Mouse (Mus musculus): ENCODE results near the gene Myoz1.
"Not testable (repeated sequence)": the region's sequence is repeated elsewhere in the genome, so short reads cannot be mapped to it uniquely, and the experiment has no call there.

Myoz1 gene

GRCm38 (mm10) chr14:20656361-20656760 lies at the start of gene Myoz1:
TSS of gene Myoz1 (minus strand) at chr14:20656540.
- in situ Hi-C loops (cut with MboI, MseI), result loop anchor here (10.0 kb wide), 1 partner anchor 172 kb away; the partner anchor contains the start of gene Anxa7

- in situ Hi-C loops (cut with MboI, MseI), result not testable (repeated sequence)
Observed at GRCm38 (mm10) chr14:20703461-20703860, 47.1 kb upstream of the Myoz1 start.

GRCm38 (mm10) chr14:20702741-20703381 lies 46.5 kb upstream of the Myoz1 start, which contains the start of gene Chchd1:
TSS of gene Chchd1 (plus strand) at chr14:20703006.
- in situ Hi-C loops (cut with MboI, MseI), result no loop called here

GRCm38 (mm10) chr14:20702096-20702740 lies 45.9 kb upstream of the Myoz1 start:
- in situ Hi-C loops (cut with MboI, MseI), result no loop called here

GRCm38 (mm10) chr14:20701554-20701953 lies 45.2 kb upstream of the Myoz1 start:
- in situ Hi-C loops (cut with MboI, MseI), result no loop called here

- in situ Hi-C loops (cut with MboI, MseI), result no loop called here
Observed at GRCm38 (mm10) chr14:20700362-20700761, 44.0 kb upstream of the Myoz1 start.

GRCm38 (mm10) chr14:20698515-20698914 lies 42.2 kb upstream of the Myoz1 start:
- in situ Hi-C loops (cut with MboI, MseI), result no loop called here

- in situ Hi-C loops (cut with MboI, MseI), result no loop called here
Observed at GRCm38 (mm10) chr14:20696986-20697385, 40.6 kb upstream of the Myoz1 start.

GRCm38 (mm10) chr14:20695761-20696520 lies 39.6 kb upstream of the Myoz1 start:
- in situ Hi-C loops (cut with MboI, MseI), result no loop called here

GRCm38 (mm10) chr14:20694884-20695760 lies 38.8 kb upstream of the Myoz1 start, which contains the start of gene Fut11:
TSS of gene Fut11 (plus strand) at chr14:20694968.
- in situ Hi-C loops (cut with MboI, MseI), result no loop called here

GRCm38 (mm10) chr14:20694185-20694883 lies 38.0 kb upstream of the Myoz1 start:
- in situ Hi-C loops (cut with MboI, MseI), result no loop called here

- in situ Hi-C loops (cut with MboI, MseI), result no loop called here
Observed at GRCm38 (mm10) chr14:20693589-20694101, 37.3 kb upstream of the Myoz1 start.

GRCm38 (mm10) chr14:20691772-20692171 lies 35.4 kb upstream of the Myoz1 start:
- in situ Hi-C loops (cut with MboI, MseI), result no loop called here

- in situ Hi-C loops (cut with MboI, MseI), result no loop called here
Observed at GRCm38 (mm10) chr14:20689009-20689408, 32.7 kb upstream of the Myoz1 start.

GRCm38 (mm10) chr14:20686576-20686975 lies 30.2 kb upstream of the Myoz1 start:
- in situ Hi-C loops (cut with MboI, MseI), result no loop called here

GRCm38 (mm10) chr14:20682498-20682897 lies 26.2 kb upstream of the Myoz1 start:
- in situ Hi-C loops (cut with MboI, MseI), result no loop called here

- in situ Hi-C loops (cut with MboI, MseI), result no loop called here
Observed at GRCm38 (mm10) chr14:20681742-20682141, 25.4 kb upstream of the Myoz1 start.

GRCm38 (mm10) chr14:20677906-20678305 lies 21.6 kb upstream of the Myoz1 start:
- in situ Hi-C loops (cut with MboI, MseI), result no loop called here

GRCm38 (mm10) chr14:20674064-20674833 lies 17.9 kb upstream of the Myoz1 start, which contains the start of gene Sec24c:
TSS of gene Sec24c (plus strand) at chr14:20674308.
- in situ Hi-C loops (cut with MboI, MseI), result no loop called here

GRCm38 (mm10) chr14:20673735-20674063 lies 17.4 kb upstream of the Myoz1 start:
- in situ Hi-C loops (cut with MboI, MseI), result no loop called here

All from T-helper 2 cell (primary cell).